Mouse (Mus musculus) myocyte (in vitro differentiated cells): ENCODE results near the gene Cutc. TPM values are rescaled to one million over a fixed set of nuclear protein-coding genes. Genes with fewer than 3 reads are reported as not detected.

Source experiments
- H3K27me3 ChIP-seq: one replicate; pipeline ENCODE4 v1.6.1; 2011; ENCODE audit not compliant: control insufficient read depth, insufficient read depth, insufficient read length
- H3K36me3 ChIP-seq: one replicate; pipeline ENCODE4 v1.6.1; 2011; ENCODE audit not compliant: control insufficient read depth, insufficient read depth
- H3K4me2 ChIP-seq: one replicate; pipeline ENCODE4 v1.6.1; 2011; ENCODE audit warnings: low read depth, control low read depth
- H3K4me3 ChIP-seq: one replicate; pipeline ENCODE4 v1.5.1; 2011; ENCODE audit warnings: mild to moderate bottlenecking, control low read depth, moderate library complexity
- H3K79me2 ChIP-seq: one replicate; pipeline ENCODE4 v1.6.1; 2011; ENCODE audit not compliant: control insufficient read depth, insufficient read depth
- H3ac ChIP-seq: one replicate; pipeline ENCODE4 v1.6.1; 2011; ENCODE audit not compliant: control insufficient read depth, insufficient read length
- CEBPB ChIP-seq: IDR thresholded peaks from 2 replicates; pipeline ENCODE4 v1.6.1; 2011; ENCODE audit warnings: mild to moderate bottlenecking, moderate library complexity; ENCODE audit not compliant: poor library complexity, insufficient read depth, severe bottlenecking
- E2F4 ChIP-seq: IDR thresholded peaks from one replicate; pipeline ENCODE4 v1.6.1; 2011; ENCODE audit warnings: mild to moderate bottlenecking, control low read depth, moderate library complexity; ENCODE audit not compliant: insufficient read depth
- MAX ChIP-seq: IDR thresholded peaks from one replicate; pipeline ENCODE4 v1.6.1; 2011; ENCODE audit warnings: low read depth, mild to moderate bottlenecking, control low read depth
- MYOD1 ChIP-seq, 3 experiments: IDR thresholded peaks; one replicate each; pipeline ENCODE4 v1.6.1; 2011; ENCODE audit warnings: control low read depth in 2 of 3, low read depth in 2 of 3, mild to moderate bottlenecking in 2 of 3, moderate library complexity in 1 of 3; ENCODE audit not compliant: insufficient read length in 2 of 3, control insufficient read depth in 1 of 3
- MYOG ChIP-seq, 3 experiments: IDR thresholded peaks; one replicate each; pipeline ENCODE4 v1.6.1; 2011; ENCODE audit warnings: control low read depth in 2 of 3, low read depth in 2 of 3, mild to moderate bottlenecking in 2 of 3; ENCODE audit not compliant: insufficient read length in 2 of 3, control insufficient read depth in 1 of 3, insufficient read depth in 1 of 3
- POLR2A ChIP-seq: IDR thresholded peaks from one replicate; pipeline ENCODE4 v1.6.1; 2011; ENCODE audit warnings: low read depth, mild to moderate bottlenecking, control low read depth, moderate library complexity; ENCODE audit not compliant: insufficient read length
- POLR2AphosphoS2 ChIP-seq: IDR thresholded peaks from one replicate; pipeline ENCODE4 v1.6.1; 2011; ENCODE audit warnings: low read depth, control low read depth; ENCODE audit not compliant: insufficient read length
- REST ChIP-seq: IDR thresholded peaks from one replicate; pipeline ENCODE4 v1.6.1; 2011; ENCODE audit warnings: mild to moderate bottlenecking, control low read depth, moderate library complexity; ENCODE audit not compliant: insufficient read depth, insufficient read length
- SRF ChIP-seq: IDR thresholded peaks from one replicate; pipeline ENCODE4 v1.6.1; 2011; ENCODE audit warnings: low read depth; ENCODE audit not compliant: control insufficient read depth, insufficient read length
- TCF12 ChIP-seq: IDR thresholded peaks from one replicate; pipeline ENCODE4 v1.6.1; 2011; ENCODE audit warnings: mild to moderate bottlenecking, control low read depth; ENCODE audit not compliant: poor library complexity, insufficient read depth, severe bottlenecking
- TCF3 ChIP-seq: IDR thresholded peaks from one replicate; pipeline ENCODE4 v1.6.1; 2011; ENCODE audit warnings: low read depth, control low read depth; ENCODE audit not compliant: insufficient read length
- USF1 ChIP-seq: IDR thresholded peaks from one replicate; pipeline ENCODE4 v1.6.1; 2011; ENCODE audit warnings: low read depth, mild to moderate bottlenecking, control low read depth, moderate library complexity
- polyA plus RNA-seq: library from polyadenylated mRNA; unstranded; fragments of >200 nt; fragmentation: generic; extraction: Trizol; gene quantifications from one replicate; pipeline ENCODE4 v1.2.1, GENCODE M21; 2012; ENCODE audit warnings: missing spikeins

Gene Cutc
- polyA plus RNA-seq, 1 experiment: 5.1 TPM

- TF ChIP-seq MYOG (IDR thresholded peaks at IDR 0.05; ENCODE audit: control insufficient read depth in 1 of 3, insufficient read depth in 1 of 3, insufficient read length in 2 of 3, low read depth in 2 of 3): no peak
- TF ChIP-seq E2F4: no peak
- TF ChIP-seq MYOD1 (IDR thresholded peaks at IDR 0.05; ENCODE audit: control insufficient read depth in 1 of 3, insufficient read length in 2 of 3, low read depth in 2 of 3): no peak
- no peak for TF ChIP-seq SRF
- no peak for TF ChIP-seq REST
- no peak overlapping the region for H3K4me3 ChIP-seq
- H3ac ChIP-seq: no peak overlapping the region
- H3K27me3 ChIP-seq: no peaks in the 10 kb centered on the region
- H3K36me3 ChIP-seq: no peaks in the 10 kb centered on the region
- H3K79me2 ChIP-seq: no peaks in the 10 kb centered on the region
- no peak overlapping the region for H3K4me2 ChIP-seq
Observed at GRCm38 (mm10) chr19:43771499-43771969, 18.7 kb downstream of the Cutc start.

DNA sequence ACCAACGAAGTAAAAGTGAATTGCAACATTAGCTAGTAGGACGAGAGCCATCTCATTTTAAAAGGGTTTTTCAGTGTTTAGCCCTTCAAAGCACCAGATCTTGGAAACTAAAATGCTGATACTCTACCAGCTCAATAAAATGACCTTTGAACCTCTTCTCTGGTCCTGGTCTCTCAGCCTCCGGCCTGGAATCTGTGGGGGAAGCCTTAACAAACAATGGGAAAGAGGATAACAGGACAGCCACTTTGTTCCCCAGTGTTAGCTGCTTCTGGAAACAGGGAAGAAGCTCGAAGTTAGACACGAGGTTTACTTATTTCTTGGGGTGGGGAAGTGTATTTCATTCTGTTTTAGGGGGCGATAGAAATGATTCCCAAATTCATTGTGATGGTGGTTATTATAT lies 19.5 kb downstream of the Cutc start:
- H3K36me3 ChIP-seq: no peaks in the 10 kb centered on the region
- no peaks in the 10 kb centered on the region for H3K79me2 ChIP-seq
- no peaks in the 10 kb centered on the region for H3K27me3 ChIP-seq
- no peak overlapping the region for H3K4me3 ChIP-seq
- no peak overlapping the region for H3ac ChIP-seq
- H3K4me2 ChIP-seq: no peak overlapping the region
- no peak for TF ChIP-seq POLR2AphosphoS2
- no peak for TF ChIP-seq TCF3
- no peak for TF ChIP-seq USF1
- no peak for TF ChIP-seq MYOG (IDR thresholded peaks at IDR 0.05; ENCODE audit: control insufficient read depth in 1 of 3, insufficient read depth in 1 of 3, insufficient read length in 2 of 3, low read depth in 2 of 3)
- no peak for TF ChIP-seq E2F4
- TF ChIP-seq CEBPB: no peak
- no peak for TF ChIP-seq REST
- TF ChIP-seq POLR2A: no peak
- no peak for TF ChIP-seq TCF12

DNA sequence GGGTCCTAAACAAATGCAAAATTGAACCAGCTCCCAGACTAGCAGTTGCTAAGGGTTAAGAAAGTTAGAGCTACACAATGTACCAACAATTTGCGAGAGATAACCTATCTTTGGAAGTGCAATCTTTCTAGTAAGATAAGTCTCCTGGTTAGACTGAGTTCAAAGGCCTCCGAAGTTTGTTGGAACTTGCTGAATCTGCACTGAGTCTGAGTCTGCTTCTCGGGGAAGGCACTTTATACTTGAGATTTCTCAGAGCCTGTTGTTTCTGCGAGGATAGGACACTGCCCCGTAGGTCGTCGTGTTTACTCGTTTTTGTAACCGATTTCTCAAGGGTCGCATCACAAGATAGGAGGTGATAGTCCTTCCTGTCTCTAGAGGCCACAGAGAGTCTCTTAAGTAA lies 22.6 kb downstream of the Cutc start:
- no peak for TF ChIP-seq TCF3
- no peak for TF ChIP-seq MYOG (IDR thresholded peaks at IDR 0.05; ENCODE audit: control insufficient read depth in 1 of 3, insufficient read depth in 1 of 3, insufficient read length in 2 of 3, low read depth in 2 of 3)
- TF ChIP-seq SRF: no peak
- no peak for TF ChIP-seq CEBPB
- no peak for TF ChIP-seq REST
- no peak for TF ChIP-seq MAX
- TF ChIP-seq USF1: no peak
- no peak for TF ChIP-seq MYOD1 (IDR thresholded peaks at IDR 0.05; ENCODE audit: control insufficient read depth in 1 of 3, insufficient read length in 2 of 3, low read depth in 2 of 3)
- TF ChIP-seq TCF12: no peak
- no peak for TF ChIP-seq POLR2AphosphoS2
- no peak for TF ChIP-seq POLR2A
- no peak for TF ChIP-seq E2F4
- no peak overlapping the region for H3K4me3 ChIP-seq
- no peaks in the 10 kb centered on the region for H3K79me2 ChIP-seq
- peaks cover 5% of the 10 kb centered on the region for H3K27me3 ChIP-seq
- H3K4me2 ChIP-seq: no peak overlapping the region
- H3ac ChIP-seq: no peak overlapping the region
- H3K36me3 ChIP-seq: no peaks in the 10 kb centered on the region

DNA sequence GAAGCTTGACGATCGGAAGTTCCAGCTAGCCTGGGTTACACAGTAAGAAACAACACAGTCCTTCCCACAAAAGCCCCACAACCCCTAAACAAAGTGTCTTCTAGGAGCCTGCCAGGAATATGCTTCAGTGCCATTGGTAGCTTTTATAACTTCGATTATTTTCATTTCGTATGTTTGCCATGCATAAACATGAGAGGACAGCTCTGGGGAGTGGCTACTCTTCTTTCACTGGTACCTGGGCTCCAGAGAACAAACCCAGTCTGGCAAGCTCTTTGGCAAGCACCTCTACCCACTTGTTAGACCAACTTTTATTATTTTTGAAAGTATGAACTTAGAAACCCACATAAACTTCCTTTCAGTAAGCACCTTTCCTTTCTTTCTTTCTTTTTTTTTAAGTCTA lies 23.8 kb downstream of the Cutc start:
- Histone ChIP-seq H3K27me3 (peaks cover 5% of the 10 kb centered on the region), H3K4me3 (no peak overlapping the region), H3K4me2 (no peak overlapping the region), H3K36me3 (no peaks in the 10 kb centered on the region), H3K79me2 (no peaks in the 10 kb centered on the region), H3ac (no peak overlapping the region)
- TF ChIP-seq POLR2AphosphoS2: no peak
- no peak for TF ChIP-seq TCF3
- no peak for TF ChIP-seq MAX
- TF ChIP-seq SRF: no peak
- no peak for TF ChIP-seq CEBPB
- no peak for TF ChIP-seq USF1
- TF ChIP-seq MYOG (IDR thresholded peaks at IDR 0.05; ENCODE audit: control insufficient read depth in 1 of 3, insufficient read depth in 1 of 3, insufficient read length in 2 of 3, low read depth in 2 of 3): no peak
- no peak for TF ChIP-seq TCF12
- no peak for TF ChIP-seq MYOD1 (IDR thresholded peaks at IDR 0.05; ENCODE audit: control insufficient read depth in 1 of 3, insufficient read length in 2 of 3, low read depth in 2 of 3)

DNA sequence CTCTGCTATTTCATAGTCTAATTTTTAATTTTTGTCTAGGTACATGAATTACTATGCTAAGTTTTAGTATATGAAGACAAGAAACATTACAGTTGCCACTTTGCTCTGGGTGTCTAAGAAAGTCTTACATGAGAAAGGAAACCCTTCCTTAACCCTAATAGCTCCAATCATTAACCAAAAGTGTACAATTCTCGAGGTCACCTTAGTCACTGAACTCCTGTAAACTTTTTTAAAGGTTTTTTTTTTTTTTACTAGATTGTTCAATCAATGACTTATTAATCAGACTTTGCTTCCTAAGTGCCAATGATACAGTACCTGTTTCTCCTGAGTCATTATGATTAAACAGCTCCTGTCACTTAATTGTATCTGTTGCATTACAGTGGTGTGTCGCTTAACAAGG lies 24.5 kb downstream of the Cutc start:
- Histone ChIP-seq H3K36me3 (no peaks in the 10 kb centered on the region), H3K4me2 (no peak overlapping the region), H3K4me3 (no peak overlapping the region), H3ac (no peak overlapping the region), H3K27me3 (peaks cover 11% of the 10 kb centered on the region), H3K79me2 (no peaks in the 10 kb centered on the region)
- TF ChIP-seq TCF12 (no peak), POLR2A (no peak), MAX (no peak), USF1 (no peak), CEBPB (no peak), E2F4 (no peak), POLR2AphosphoS2 (no peak), MYOG (IDR thresholded peaks at IDR 0.05; ENCODE audit: control insufficient read depth in 1 of 3, insufficient read depth in 1 of 3, insufficient read length in 2 of 3, low read depth in 2 of 3) (no peak), TCF3 (no peak), REST (no peak), SRF (no peak), MYOD1 (IDR thresholded peaks at IDR 0.05; ENCODE audit: control insufficient read depth in 1 of 3, insufficient read length in 2 of 3, low read depth in 2 of 3) (no peak)
